Mouse (Mus musculus): Measurements from ENCODE around the gene Map7d2.

- TF ChIP-seq CTCF (IDR thresholded peaks at IDR 0.05; ENCODE audit: low read depth) (no peak), EP300 (optimal IDR thresholded peaks at IDR 0.05) (no peak)
These were observed 94.1 kb downstream of the Map7d2 start for GRCm38 (mm10) chrX:159508331-159509036.

Data from stomach, postnatal 0 days (tissue).